Mouse (Mus musculus) lung, postnatal 0 days (tissue): ENCODE data around the gene B4galnt3. TPM values are rescaled to one million over a fixed set of nuclear protein-coding genes. Genes with fewer than 3 reads are reported as not detected.

Experiments used
- ATAC-seq: fragments of 200-750 bp; cut with Nextera tagmentation; 2 replicates; pipeline ENCODE4 v1.8.0; 2017; ENCODE audit warnings: moderate library complexity
- DNase-seq: peaks from one replicate; pipeline ENCODE4 v3.0.0-alpha.2; 2016; ENCODE audit warnings: low spot score
- H3K27ac ChIP-seq: fragments of 300-500 bp; sonication (generic); 2 replicates; pipeline ENCODE4 v1.5.1; 2014; ENCODE audit warnings: antibody characterized with exemption, mild to moderate bottlenecking, low read length, mixed read lengths
- H3K27me3 ChIP-seq: fragments of 300-500 bp; sonication (generic); replicated peaks from 2 replicates; pipeline ENCODE4 v1.6.1; 2014; ENCODE audit warnings: low read length, mixed read lengths; ENCODE audit not compliant: insufficient read depth
- H3K36me3 ChIP-seq: fragments of 300-500 bp; sonication (generic); 2 replicates; pipeline ENCODE4 v1.6.1; 2014; ENCODE audit warnings: low read length, mixed read lengths; ENCODE audit not compliant: insufficient read depth
- H3K4me1 ChIP-seq: fragments of 300-500 bp; sonication (generic); 2 replicates; pipeline ENCODE4 v1.6.1; 2014; ENCODE audit warnings: antibody characterized with exemption, low read depth, low read length, mixed read lengths; ENCODE audit not compliant: insufficient read depth
- H3K4me2 ChIP-seq: fragments of 300-500 bp; sonication (generic); replicated peaks from 2 replicates; pipeline ENCODE4 v1.6.1; 2014; ENCODE audit warnings: low read depth, mild to moderate bottlenecking, low read length, moderate library complexity, mixed read lengths
- H3K4me3 ChIP-seq: fragments of 300-500 bp; sonication (generic); 2 replicates; pipeline ENCODE4 v1.5.1; 2014; ENCODE audit warnings: low read depth, low read length
- H3K9ac ChIP-seq: fragments of 300-500 bp; sonication (generic); replicated peaks from 2 replicates; pipeline ENCODE4 v1.6.1; 2014; ENCODE audit warnings: low read depth, mild to moderate bottlenecking
- H3K9me3 ChIP-seq: fragments of 300-500 bp; sonication (generic); 2 replicates; pipeline ENCODE4 v1.6.1; 2016; ENCODE audit warnings: low read length, mixed read lengths
- CTCF ChIP-seq: IDR thresholded peaks from 2 replicates; pipeline ENCODE4 v1.5.1; 2016; ENCODE audit warnings: antibody characterized with exemption, mild to moderate bottlenecking
- EP300 ChIP-seq: IDR thresholded peaks from 2 replicates; pipeline ENCODE4 v1.6.1; 2016; ENCODE audit warnings: antibody characterized with exemption, mild to moderate bottlenecking, control low read depth
- WGBS: fragments of 180-500 bp; shearing (Covaris S2); extraction: QIAGEN DNeasy Blood & Tissue Kit; methylation state at CpG from one replicate; pipeline ENCODE4 v1.1.7; 2014; 5-methylcytosine and 5-hydroxymethylcytosine counted together
- polyA plus RNA-seq: library from polyadenylated mRNA; unstranded; fragments of >200 nt; fragmentation: Nextera tagmentation; extraction: Ambion mirVana; gene quantifications from 2 replicates; pipeline ENCODE4 v1.2.1, GENCODE M21; 2015

The B4galnt3 gene
- polyA plus RNA-seq, 1 experiment from 2014 or later = not detected

DNA sequence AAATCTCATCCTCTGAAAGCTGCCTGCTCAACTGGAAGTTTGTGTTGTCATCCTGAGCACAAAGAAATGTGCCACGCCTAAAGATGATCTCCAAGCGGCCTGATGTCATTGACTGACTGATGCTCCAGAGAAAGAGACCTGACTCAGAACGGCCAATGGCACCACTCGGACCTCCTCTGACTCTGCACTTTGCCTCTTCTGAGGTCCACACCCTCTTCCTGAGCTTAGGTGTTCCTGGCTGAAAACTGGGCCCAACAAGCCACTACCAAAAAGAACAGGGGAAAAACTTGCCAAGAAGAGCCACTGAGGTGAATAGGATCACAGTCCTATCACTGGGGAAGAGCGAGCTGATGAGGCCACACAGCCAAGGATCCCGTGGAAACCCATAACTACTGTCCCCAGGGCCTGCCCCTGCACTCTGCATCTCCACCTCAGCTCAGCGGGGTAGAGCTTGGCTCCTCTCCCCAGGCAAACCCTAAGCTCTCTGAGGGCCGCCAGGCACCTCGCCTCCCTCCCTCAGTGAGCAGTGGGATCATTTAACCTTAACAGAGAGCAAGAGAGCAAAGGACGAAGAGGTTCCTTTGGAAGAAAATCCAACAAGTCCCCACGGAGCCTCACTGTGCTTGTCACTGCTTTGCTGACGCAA is 31.4 kb downstream of the B4galnt3 start:
- 64% methylated on average over 12 of the region's 12 CpGs for WGBS
- ATAC-seq (no peak), DNase-seq (no peak)
- TF ChIP-seq EP300 = no peak
- TF ChIP-seq CTCF = no peak
- H3K27ac ChIP-seq = no peak overlapping the region
- H3K36me3 ChIP-seq = no peaks in the 10 kb centered on the region
- H3K9ac ChIP-seq = no peak overlapping the region
- no peak overlapping the region for H3K4me2 ChIP-seq
- no peaks in the 10 kb centered on the region for H3K27me3 ChIP-seq
- no peaks in the 10 kb centered on the region for H3K9me3 ChIP-seq
- H3K4me1 ChIP-seq = no peaks in the 10 kb centered on the region
- no peak overlapping the region for H3K4me3 ChIP-seq

DNA sequence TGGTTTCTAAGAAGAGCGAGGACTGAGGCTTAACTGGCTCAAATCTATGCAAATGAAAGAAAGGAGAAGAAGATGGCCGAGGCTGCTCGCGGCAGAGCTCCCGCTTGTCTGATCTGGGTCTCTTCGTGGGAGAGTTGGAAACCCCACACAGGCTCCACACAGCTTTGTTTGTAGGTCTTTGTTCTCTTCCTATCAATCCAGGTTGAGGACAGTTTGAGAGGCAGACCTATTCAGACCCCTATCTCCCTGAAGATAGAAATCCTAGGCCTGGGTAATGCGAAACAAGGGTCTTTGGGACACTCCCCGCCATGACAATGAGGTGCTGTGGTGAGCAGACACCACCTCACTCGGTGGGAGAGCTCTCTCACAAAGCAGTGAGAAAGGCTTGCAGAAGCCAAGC is 34.9 kb downstream of the B4galnt3 start:
- 43% methylated on average over 9 of the region's 9 CpGs for WGBS
- DNase-seq (no peak), ATAC-seq (no peak)
- no peak overlapping the region for H3K4me3 ChIP-seq
- no peak overlapping the region for H3K4me2 ChIP-seq
- H3K9ac ChIP-seq = no peak overlapping the region
- TF ChIP-seq CTCF = no peak
- no peak for TF ChIP-seq EP300
- H3K4me1 ChIP-seq = no peaks in the 10 kb centered on the region
- H3K36me3 ChIP-seq = no peaks in the 10 kb centered on the region
- H3K27ac ChIP-seq = no peak overlapping the region
- H3K27me3 ChIP-seq = no peaks in the 10 kb centered on the region
- no peaks in the 10 kb centered on the region for H3K9me3 ChIP-seq

DNA sequence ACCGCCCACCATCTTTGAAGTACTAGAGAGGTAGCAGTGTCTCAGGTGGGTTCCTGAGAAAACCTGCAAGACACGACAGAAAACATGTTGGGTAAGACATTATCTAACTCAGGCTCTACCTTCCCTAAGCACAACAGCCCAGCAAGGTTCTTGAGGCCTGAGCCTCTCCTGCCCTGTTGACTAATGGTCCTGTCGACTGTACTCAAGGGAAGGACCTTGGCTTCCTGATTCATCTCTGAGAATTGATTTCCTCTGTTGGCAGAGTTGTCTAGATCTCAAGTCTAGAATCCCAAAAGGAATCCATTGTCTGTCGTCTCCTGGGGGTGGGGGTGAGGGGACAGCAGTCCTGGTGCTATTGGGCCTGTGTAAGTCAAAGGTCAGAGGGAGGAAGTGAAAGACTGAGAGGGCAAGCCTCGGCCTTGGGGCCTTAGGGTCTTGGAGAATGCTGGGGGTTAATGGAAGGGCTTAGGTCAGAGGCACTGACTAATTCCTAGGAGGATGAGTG is 37.9 kb downstream of the B4galnt3 start:
- Histone ChIP-seq H3K4me1 (no peaks in the 10 kb centered on the region), H3K27ac (no peak overlapping the region), H3K9ac (no peak overlapping the region), H3K36me3 (no peaks in the 10 kb centered on the region), H3K4me2 (no peak overlapping the region), H3K4me3 (no peak overlapping the region), H3K9me3 (no peaks in the 10 kb centered on the region), H3K27me3 (no peaks in the 10 kb centered on the region)
- no peak for ATAC-seq
- DNase-seq = no peak
- TF ChIP-seq EP300 = no peak
- WGBS = 59% methylated on average over 5 of the region's 5 CpGs

GRCm38 (mm10) chr6:120255701-120256100 is 38.7 kb downstream of the B4galnt3 start:
- 78% methylated on average over 12 of the region's 12 CpGs for WGBS
- H3K9ac ChIP-seq = no peak overlapping the region
- no peak overlapping the region for H3K4me3 ChIP-seq
- H3K4me2 ChIP-seq = no peak overlapping the region
- H3K4me1 ChIP-seq = no peaks in the 10 kb centered on the region
- H3K36me3 ChIP-seq = no peaks in the 10 kb centered on the region
- no peak overlapping the region for H3K27ac ChIP-seq
- H3K9me3 ChIP-seq = no peaks in the 10 kb centered on the region
- DNase-seq = no peak
- TF ChIP-seq CTCF = no peak
- no peak for TF ChIP-seq EP300
- H3K27me3 ChIP-seq = no peaks in the 10 kb centered on the region
- ATAC-seq = no peak

DNA sequence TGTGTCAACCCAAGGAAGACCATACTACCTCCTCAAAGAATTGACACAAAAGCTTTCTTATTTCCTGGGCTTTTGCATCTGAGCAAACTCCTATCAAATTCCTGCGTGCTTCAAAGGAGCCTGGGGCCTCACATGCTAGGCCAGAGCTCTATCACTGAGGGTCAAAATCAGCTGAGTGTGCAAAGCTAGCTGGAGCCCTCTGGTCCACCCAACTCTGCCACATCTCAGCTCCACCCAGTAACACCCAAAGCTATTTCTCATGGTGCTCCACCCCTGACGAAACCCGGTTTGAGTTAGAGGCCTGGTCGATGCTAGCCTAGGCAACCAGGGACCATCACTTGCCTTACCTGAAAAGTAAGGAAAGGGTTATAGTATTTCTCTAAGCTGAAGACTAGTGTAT is 39.2 kb downstream of the B4galnt3 start:
- Histone ChIP-seq H3K9ac (no peak overlapping the region), H3K36me3 (no peaks in the 10 kb centered on the region), H3K4me2 (no peak overlapping the region), H3K27me3 (no peaks in the 10 kb centered on the region), H3K9me3 (no peaks in the 10 kb centered on the region), H3K4me3 (no peak overlapping the region), H3K27ac (no peak overlapping the region), H3K4me1 (no peaks in the 10 kb centered on the region)
- TF ChIP-seq CTCF (no peak), EP300 (no peak)
- WGBS = 51% methylated on average over 4 of the region's 4 CpGs
- ATAC-seq (no peak), DNase-seq (no peak)

DNA sequence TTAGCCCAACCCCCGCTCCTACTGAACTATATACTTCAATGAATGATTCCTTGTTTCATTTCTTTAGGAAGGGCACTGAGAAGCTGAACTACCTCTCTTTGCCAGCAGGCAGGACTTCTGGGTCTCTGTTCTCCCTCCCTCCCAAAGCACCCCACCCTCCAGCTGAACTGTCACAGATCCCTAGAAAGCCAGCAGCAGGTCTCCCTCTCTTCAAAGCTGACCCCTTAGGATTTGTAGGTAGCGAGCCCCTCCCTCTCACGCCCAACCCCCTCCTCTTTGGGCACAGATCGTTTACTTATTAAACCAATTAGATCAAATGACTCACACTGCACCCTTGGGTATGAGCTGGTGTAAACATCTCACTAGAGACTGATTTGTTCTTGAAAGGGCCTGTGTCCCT is 39.7 kb downstream of the B4galnt3 start:
- H3K4me1 ChIP-seq = no peaks in the 10 kb centered on the region
- H3K9ac ChIP-seq = no peak overlapping the region
- TF ChIP-seq CTCF = no peak
- TF ChIP-seq EP300 = no peak
- DNase-seq (no peak), ATAC-seq (no peak)
- H3K36me3 ChIP-seq = no peaks in the 10 kb centered on the region
- no peak overlapping the region for H3K4me3 ChIP-seq
- WGBS = 40% methylated on average over 4 of the region's 4 CpGs
- no peak overlapping the region for H3K4me2 ChIP-seq
- H3K27me3 ChIP-seq = no peaks in the 10 kb centered on the region
- no peaks in the 10 kb centered on the region for H3K9me3 ChIP-seq
- H3K27ac ChIP-seq = no peak overlapping the region

- H3K4me1 ChIP-seq = no peaks in the 10 kb centered on the region
- DNase-seq (no peak), ATAC-seq (no peak)
- H3K9ac ChIP-seq = no peak overlapping the region
- H3K27ac ChIP-seq = no peak overlapping the region
- WGBS = 84% methylated on average over 2 of the region's 2 CpGs
- H3K4me3 ChIP-seq = no peak overlapping the region
- no peaks in the 10 kb centered on the region for H3K36me3 ChIP-seq
- H3K9me3 ChIP-seq = no peaks in the 10 kb centered on the region
- TF ChIP-seq EP300 (no peak), CTCF (no peak)
- H3K27me3 ChIP-seq = no peaks in the 10 kb centered on the region
- no peak overlapping the region for H3K4me2 ChIP-seq
Observed at GRCm38 (mm10) chr6:120252741-120253140, 41.6 kb downstream of the B4galnt3 start.
